Mouse (Mus musculus) testis, postnatal 10 days (tissue): ENCODE results near the gene Fam181a.

ENCODE experiments used
- DNase-seq: peaks from one replicate; pipeline ENCODE4 v3.0.0; 2021; ENCODE audit warnings: low spot score

Gene Fam181a

DNA sequence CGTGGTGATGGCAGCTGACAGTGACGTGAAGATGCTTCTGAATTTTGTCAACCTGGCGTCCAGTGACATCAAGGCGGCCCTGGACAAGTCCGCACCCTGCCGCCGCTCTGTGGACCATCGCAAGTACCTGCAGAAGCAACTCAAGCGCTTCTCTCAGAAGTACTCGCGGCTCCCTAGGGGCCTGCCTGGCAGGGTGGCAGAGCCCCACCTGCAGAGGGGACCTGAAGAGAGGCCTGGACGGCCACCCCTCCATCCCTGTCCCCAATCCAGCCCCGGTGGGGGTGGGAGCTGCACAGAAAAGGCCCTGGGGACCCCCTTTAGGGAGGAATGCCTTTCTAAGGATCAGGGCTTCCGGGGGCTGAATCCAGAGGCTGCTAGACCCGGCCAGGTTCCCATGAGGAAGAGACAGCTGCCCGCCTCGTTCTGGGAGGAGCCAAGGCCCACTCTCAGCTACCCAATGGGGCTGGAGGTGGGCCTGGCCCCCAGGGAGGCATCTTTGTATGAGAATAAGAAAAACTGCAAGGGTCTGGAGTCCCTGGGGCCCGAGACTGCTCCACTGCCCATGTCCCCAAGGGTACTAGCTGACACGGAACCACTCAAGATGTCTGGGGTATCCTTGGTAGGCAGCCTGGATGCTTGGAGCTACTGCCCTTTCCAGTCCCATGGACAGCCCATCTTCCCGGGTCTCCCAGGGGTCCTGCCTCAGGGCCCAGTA is 5.2 kb downstream of the Fam181a start:
- DNase-seq = no peak

DNA sequence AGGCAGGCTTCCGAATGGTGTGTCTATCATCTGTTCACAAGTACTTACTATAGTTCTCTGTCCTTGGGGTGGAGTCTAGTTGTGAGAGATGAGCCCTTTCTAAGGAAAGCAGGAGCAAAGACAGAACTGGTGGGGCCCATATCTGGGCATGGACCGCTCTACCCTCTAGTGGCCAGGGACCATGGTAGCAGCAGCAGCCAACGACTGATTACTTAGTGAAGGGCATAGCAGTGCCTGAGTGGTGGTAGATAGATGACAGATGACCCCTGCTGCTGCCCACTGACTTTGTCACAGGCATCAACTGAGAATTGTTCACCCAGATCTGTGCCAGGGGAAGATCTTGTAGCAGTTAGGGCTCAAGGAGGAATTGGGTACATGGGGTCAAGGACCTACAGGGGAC is 12.0 kb downstream of the Fam181a start:
- no peak for DNase-seq

DNA sequence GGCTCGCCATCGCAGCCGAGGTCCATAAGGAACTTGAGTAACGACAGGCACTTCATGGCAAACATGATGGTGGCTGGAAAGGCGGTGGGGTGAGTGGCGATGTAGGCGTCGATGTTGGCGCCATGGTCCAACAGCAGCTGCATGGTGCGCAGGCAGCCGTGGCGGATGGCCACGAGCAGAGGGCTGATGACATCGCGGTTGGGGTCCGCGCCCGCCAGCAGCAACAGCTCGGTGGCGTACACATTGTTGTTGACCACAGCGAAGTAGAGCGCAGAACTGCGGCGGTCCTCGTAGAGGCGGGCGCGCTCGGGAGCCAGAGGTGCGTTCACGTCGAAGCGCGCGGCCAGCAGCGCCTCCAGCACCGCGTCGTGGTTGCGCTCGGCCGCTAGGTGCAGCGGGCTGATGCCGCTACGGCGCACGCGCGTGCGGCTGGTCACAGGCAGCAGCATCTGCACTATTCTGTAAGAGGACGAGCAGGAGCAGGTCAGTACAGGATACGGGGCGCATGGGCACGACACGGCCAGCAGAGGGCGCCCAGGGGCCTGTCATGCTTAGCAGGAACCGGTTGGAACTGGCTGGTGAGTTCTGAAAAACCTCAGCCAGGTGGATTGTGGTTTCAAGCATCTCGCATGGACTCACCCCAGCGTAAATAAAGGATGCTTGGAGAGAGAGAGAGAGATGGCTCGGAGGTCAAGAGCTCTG is 14.5 kb downstream of the Fam181a start:
- peak; percentile 96 for DNase-seq

DNA sequence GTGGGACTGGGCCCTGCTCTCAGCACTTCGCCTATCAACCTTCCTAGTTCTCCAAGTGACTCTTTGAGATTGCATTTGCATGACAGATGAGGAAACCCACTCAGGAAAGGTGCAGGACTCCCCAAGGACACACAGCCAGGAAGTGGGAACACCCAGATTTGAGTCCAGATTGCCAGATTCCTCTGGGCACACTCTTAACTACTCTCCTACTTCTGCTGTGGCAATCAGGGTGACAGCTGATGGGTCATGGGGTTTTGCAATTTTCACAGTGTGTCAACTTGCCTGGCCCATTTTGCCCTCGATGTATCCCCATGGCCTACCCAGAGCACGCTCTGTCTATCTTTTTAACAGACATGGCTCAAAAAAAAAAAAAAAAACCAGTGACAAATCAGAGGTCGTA is 15.8 kb downstream of the Fam181a start:
- DNase-seq = no peak

DNA sequence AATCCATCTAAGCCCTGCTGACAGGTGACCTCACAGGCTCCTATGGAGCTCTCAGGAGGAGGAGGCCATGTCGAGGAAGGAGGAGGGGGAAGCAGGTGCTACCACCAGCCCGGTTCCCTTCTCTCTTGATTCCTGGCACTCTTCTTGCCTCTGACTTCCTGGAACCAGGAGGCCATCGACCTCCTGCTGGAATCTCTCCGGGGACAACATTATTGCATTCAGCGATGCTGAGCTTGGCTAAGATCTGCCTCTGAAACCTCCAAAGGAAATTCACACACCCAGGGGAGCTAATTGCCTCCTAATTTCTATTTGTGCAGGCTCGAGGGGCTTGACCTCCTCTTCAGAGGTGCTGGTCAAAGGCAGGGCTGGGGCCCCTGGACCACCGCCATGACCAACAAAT is 16.3 kb downstream of the Fam181a start:
- DNase-seq = no peak

DNA sequence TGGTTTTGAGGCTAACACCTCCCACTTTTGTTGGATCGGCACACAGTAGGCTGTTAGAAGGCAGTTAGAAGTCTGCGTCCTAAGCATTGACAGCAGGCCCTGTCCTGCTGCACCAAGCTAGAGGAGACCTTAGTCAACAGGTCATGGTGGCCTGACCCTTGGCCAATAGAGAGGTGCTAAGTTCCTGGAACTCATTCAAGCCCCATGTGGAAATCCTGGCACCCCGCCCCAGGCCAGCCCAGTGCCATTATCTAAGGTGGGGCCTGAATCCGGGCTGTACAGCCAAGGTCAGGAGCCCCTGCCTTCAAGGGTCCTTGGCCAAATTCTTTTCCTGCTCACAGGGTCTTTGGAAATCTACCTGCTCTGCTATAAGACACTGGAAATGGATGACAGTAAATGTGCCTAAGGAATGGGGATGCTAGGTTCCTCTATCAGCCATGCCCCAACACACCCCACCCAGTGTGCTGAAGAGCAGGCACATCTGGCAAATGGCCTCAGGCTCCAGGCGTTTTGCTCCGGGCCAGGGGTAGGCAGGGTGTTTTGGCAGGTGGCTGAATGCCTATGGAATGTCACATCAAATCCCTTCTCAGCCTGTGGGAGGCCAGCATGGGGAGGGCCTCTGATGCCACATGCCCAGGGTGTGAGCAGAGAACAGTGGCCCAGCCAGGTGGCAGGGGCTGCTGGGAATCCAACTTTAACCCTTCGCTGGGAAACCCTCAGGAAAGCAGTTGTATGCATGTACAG is 17.8 kb downstream of the Fam181a start:
- DNase-seq = peak; percentile 69

DNA sequence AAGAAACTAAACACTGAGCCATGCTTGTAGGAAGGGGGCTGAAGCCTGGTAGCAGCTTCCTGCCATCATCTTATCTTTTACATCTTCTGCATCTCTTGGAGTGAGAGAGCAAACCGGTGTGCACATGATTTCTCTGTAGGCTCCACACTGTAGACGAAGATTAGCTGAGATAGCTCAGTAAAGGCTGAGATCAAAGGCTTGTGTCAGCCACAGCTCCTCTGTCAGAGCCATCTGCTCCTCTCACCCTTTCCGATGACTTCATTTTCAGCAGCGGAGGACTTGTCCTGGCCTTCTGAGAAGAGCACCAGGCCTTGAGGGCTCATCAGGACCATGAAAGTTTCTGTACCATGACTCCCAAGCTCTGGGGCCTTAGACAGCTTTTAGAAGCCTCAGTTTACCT is 20.7 kb downstream of the Fam181a start:
- no peak for DNase-seq

DNA sequence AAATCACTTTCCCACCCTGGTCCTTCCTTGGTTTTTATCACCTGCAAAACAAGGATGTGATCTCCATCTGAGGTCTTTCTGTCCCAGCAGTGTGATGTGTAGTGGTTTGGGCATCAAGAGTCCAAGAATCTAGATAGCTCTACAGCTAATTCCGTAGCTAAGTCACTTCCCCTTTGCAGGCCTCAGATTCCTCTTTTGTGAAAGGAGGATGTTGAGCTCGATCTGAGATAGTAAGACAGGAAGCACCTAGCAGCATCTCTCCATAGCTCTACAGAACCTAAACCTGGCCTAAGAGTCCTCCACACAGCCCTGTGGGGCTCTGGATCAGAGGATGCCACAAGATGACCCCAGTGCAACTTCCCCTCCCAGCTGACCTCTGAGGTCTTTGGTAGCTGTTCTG is 22.1 kb downstream of the Fam181a start:
- no peak for DNase-seq

DNA sequence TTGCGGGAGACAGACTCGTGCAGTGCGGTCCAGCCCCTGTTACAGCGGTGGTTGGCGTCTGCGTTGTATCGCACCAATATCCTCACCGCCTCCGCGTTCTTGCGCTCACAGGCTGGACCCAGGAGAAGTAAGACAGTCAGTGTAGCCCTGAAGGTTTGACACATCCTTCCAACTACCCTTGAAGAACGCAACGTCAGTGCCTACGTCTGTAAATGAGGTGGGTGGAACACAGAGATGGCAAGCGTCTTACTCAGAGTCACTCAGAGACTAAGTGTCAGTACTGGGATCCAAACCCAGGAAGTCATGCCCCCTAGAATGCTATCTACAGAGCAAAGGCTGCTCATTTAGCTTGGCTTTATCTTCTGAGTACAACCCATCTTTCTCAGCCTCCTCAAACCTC is 22.7 kb downstream of the Fam181a start:
- DNase-seq = no peak

DNA sequence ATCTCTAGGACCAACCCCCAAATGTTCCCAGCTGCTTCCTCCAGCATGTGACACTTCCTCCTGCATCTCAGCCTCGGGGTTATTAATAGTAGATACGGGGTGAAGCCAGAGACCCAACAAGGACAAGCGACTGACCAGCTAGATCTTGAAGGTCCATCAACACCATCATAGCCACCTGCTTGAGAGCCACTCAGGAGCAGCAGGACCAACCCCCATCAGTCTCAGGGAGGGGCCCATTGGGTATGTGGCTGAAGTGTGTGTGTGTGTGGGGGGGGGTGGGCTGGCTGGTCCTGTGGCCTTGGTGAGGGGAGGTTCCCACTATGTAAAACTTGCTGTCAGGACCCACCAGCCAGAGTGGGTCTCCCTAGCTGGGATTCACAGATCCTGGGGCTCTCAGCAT is 26.0 kb downstream of the Fam181a start:
- DNase-seq = no peak

DNA sequence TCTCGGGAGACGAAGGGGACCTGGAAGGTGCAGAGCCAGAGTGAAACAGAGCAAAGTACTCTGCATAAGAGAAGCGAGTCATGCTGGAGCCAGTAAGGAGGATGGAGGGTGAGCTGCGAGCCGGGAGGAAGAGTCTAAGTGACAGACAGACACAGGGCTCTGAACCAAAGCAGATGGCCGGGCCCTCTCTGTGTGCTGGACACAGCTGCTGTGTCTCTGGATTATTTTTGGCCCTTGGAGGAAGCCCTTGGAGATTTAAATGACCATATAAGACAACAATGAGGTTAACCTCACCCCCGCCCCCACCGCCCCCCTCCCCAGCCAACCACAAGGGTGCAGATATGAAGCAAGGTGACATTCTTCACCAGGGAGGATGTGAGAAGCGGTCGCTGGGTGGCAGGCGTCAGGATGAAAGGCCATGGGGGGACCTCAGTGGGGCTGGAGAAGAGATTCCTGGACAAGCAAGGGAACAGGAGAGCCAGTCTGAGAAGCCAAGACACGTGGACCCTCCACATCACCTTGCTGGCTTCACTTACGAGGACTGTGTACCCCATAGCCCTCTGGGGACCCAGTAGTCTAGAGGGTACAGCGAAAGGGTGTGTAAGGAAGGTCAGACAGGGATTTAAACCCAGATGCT is 27.5 kb downstream of the Fam181a start:
- peak; percentile 60 for DNase-seq

DNA sequence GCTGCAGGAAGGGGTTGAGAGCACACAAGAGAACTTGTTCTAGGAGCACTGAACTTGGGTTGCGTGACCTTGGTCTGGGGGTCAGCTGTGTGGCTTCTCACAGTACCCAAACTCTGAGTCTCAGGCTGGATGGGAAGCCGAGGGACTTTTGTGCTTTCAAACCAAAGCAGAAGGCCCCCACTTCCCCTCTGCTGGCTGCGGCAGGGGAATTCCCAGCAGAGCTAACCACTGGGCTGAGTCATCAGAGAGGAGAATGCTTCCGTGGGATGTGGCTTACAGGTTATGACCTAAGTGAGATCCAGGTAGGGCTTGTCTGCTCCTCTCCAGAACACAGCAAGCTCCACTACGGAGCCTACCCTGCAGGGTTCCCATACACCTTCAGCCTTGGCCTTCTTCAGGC is 30.4 kb downstream of the Fam181a start:
- DNase-seq = no peak

DNA sequence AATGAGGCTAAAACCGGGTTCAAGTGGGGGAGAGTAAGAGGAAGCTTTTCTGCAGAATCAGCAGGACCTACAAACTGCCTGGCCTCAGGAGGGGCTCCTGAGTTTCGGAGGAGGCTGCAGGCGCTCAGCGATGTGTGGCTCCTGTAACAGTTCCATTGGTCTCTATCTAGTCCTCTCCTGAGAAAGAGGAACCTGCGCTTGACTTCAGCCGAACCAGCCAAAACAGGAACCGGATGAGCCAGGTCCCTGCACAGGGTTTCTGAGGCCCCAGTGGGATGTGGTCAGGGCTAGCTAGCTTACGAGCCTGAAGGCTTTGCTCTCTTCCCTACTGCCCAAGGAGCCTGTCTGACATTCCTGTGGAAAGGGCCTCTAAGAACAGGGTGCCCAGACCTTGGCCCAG is 32.7 kb downstream of the Fam181a start:
- no peak for DNase-seq

DNA sequence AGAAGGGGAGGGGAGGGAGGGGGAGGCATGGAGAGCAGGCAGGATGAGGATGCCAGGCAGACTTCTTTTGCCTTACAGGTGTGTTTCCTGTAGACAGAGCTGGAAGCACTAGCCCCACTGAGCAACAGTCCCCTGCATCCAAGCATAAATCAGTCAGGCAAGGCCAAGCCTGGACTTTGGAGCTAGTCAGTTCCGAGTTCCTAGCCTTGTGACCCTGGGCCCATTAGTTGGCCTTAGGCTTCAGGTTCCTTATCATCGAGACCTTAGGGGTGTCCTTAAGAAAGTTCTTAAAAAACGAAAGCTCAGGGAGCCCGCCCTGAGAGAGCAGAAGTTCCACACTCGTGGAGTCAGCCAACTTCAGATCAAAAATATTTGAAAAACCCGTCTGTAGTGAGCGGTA is 34.2 kb downstream of the Fam181a start:
- no peak for DNase-seq

DNA sequence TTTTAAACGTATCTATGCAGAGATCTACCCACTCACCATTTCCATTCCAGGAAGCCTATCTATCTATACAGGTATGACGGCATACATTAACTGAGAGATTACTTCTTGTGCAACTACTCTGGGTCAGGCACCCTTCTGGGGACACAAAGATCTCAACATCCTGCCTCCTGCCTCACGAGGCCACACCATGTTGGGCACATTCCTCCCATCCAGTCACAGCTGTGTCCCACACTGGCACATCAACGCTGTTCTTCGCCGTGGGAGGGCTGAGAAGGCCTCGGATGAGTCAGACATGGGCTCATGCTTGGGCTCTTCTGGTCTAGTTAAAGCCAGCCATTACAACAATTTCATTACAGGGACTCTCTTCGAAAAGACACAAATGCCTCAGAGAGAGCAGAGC is 36.2 kb downstream of the Fam181a start:
- no peak for DNase-seq

DNA sequence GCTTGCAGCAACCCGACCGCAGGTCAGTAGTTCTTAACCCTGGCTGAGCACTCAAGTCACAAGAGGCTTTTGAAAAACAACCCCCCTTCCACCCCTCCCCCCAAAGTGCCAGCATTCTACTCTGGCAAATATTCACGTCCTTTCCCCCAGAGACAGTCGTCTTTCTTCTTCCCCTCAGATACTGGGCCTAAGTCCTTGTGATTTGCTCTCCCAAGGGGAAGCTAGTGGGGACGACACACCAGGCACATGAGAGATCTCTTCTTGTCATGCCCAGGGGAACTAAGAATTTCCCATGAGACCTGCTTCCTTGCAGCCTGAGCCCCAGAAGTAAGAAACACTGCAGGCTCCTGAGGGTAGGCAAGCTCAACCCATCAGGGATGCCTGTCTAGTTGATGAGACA is 36.6 kb downstream of the Fam181a start:
- no peak for DNase-seq

DNA sequence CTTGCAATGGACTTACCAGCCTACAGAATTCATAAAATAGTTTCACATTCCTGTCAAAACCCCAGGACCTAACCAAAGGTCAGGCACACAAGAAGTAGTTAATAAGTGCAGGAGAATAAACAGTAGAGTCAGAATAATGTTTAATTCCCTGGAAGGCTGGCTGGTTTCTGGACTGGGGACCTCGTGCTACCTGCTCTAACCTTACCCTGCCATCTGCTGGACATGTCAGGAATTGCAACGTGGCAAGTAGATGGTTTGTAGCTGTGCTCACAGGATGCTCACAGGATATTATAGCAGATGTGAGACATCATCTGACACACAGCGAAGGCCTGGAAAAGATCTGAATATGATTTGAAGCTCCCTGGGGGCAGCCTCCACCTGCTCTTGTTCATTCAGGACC is 37.7 kb downstream of the Fam181a start:
- peak; percentile 91 for DNase-seq

DNA sequence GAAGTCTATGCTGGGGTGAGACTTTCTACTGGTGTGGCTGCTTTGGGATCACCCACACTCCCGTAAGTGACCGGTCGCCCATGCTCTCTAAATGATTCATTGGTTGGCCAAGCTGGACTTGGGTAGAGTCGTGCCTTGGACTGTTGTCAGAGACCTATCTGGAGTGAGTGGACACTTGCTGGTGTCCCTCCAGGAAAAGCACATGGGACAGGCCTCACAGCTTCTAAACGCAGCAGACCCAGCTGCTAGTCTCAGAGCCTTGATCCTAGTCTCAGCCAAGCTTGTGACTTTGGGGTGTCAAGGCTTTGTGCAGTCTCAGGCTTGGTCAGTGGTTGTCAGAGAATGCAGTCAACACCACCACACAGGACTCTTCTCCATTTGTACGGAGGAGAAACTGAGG is 42.0 kb downstream of the Fam181a start:
- no peak for DNase-seq

DNA sequence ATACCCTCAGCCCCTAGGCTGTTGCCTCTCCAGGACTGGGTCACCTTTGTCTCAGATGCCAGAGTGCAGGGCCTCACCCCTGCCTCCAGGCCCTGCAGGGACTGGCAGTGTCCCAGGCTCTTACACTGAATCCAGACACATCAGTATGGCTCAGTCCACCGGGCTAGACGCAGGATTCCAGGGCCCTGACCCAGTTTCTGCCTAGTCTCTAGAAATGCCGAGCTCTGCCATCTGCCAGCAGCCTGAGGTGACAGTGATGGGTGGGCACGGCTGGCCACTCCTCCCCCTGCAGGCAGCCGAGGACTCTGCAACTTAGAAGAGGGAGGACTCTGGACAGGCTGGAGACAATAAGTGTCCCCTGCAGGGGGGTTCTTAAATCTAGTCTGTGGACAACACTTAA is 42.8 kb downstream of the Fam181a start:
- DNase-seq = peak; percentile 60

DNA sequence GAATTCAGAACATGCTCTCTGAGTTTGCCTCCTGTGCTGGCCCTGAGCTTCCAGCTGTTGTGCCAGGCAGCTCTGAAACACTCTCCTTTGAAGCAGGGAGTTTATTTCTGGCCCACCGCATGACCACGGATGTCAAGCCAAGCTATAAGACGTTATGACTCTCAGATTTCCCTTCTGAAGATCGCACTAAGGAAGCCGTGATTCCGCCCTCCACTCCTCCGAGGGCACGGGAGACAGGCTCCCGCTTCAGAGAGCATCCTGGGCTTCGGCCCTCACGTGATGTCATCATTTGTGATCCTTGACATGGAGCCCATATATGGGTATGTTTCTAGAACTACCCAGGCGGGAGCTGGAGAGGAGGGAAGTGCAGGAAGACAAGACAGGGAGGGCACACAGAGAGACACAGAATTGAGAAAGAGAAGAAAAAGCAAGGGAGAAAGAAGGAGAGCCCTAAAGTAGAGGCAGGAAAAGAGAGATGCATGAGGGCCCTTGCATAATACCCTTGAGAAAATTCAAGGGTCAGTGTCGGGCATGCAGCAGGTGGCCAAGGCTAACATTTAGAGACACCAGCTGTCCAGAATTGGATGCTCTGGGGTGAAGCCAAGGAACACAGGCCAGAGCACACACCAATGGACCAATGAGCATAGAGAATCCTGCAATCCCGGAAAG is 45.1 kb downstream of the Fam181a start, which contains the start of gene Asb2:
Gene Asb2 (minus strand): TSS at position 256 of the 669 bp plus-strand sequence.
- DNase-seq = peak; percentile 56

DNA sequence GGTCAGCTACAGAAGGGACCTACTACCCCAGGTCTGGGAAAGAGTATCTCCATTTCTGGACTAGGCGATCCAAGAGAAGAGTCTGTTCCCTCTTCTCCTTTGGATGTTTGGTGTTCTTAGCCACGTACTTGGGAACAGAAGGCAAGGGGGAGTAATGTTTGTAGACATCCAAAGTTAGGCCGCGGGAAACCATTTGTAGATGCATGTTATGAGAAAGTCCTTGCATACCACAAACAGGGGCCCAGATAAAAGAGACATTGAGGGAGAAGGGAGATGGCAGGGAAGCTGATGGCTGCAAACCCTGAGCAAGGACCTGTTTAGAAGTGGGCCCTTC is 45.6 kb downstream of the Fam181a start:
- DNase-seq = no peak

DNA sequence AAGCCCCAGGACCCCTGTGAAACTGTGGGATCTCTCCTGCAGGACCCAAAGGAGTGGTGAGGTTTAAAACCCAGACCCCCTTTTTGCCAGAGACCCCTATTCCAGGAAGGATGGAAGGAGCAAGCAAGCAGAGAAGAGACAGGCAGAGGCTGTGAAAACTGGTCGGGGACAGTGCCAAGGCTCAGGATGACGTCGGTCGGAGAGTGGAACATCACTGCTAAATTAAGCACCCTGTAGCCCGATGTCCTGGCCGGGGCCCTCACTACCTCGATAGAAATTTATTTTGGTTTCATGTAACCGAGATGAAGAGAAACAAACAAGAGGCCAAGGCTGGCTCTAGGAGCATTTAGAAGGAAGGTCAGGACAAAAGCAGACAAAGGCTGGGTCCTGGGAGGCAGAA is 47.4 kb downstream of the Fam181a start:
- DNase-seq = no peak
